Comparison of ENCODE assay signal across 14 mouse cellular contexts in the genomic region with DNA sequence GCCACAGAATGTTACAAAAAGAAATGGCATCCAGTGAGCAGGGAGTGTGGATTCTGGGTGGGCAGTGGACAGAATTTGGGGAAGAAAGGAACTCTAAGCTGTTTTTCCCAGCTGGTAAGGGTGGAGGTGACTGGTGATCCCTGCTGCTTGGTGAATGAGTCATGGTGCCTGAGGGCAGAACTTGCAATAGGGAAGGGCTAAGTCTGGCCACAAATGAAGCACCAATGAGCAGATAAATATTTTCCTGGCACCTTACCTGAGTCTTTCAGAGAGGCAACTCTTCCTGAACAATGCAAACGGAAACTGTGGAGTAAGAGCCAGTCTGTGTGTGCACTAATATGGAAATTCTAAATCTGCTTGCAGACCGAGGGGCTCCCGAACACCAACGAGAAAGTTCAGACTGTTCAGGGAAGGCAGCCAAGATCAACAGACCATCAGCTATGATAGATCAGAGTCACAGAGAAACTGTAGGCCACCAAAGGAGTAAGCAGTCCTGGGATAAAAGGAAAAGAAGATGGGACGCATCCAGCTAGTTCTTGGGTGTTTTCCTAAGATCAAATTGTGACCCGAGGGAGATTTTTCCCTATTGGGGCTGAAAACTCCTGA. TPM values are rescaled to one million over a fixed set of nuclear protein-coding genes. Genes with fewer than 3 reads are reported as not detected.
DNase-seq lines count a peak whose midpoint lies in the region; ATAC-seq and TF ChIP-seq lines count a peak whose summit lies in the region.
"Had no signal": no experiment of that assay in that cellular context is flagged by ENCODE, and none has a peak within 500 bp of the region (broad histone marks: within the 10 kb centered on the region; RNA-seq: fewer than 3 reads in every experiment).

No protein-coding gene starts in this region.

- peaks cover 18% of the 10 kb centered on the region for H3K36me3 ChIP-seq in heart, embryonic 12.5 days
- peaks cover 18% of the 10 kb centered on the region for H3K36me3 ChIP-seq in heart, embryonic 10.5 days
- H3K36me3 ChIP-seq in intestine, postnatal 0 days (ENCODE audit: control insufficient read depth, insufficient read depth), result peaks cover 19% of the 10 kb centered on the region
- H3K36me3 ChIP-seq in forebrain, embryonic 10.5 days (replicated peaks), result peaks cover 4% of the 10 kb centered on the region; the same call in 1 of the 2 replicates
- H3K36me3 ChIP-seq: liver, embryonic 15.5 days had no signal

- H3K4me2 ChIP-seq in heart, embryonic 12.5 days, result no peak overlapping the region
- H3K4me2 ChIP-seq in intestine, postnatal 0 days (replicated peaks; ENCODE audit: low read depth), result 0 out of 2 replicates have a peak overlapping the region, but pooled peaks have one; percentile 7
- H3K4me2 ChIP-seq: embryonic facial prominence, embryonic 12.5 days; liver, embryonic 15.5 days had no signal

- no peak overlapping the region for H3K4me3 ChIP-seq in heart, embryonic 12.5 days
- H3K4me3 ChIP-seq in heart, embryonic 10.5 days, result no peak overlapping the region
- no peak overlapping the region for H3K4me3 ChIP-seq in intestine, postnatal 0 days (ENCODE audit: low read depth, low read length)
- H3K4me3 ChIP-seq in forebrain, embryonic 10.5 days, result no peak overlapping the region
- H3K4me3 ChIP-seq: embryonic facial prominence, embryonic 12.5 days; liver, embryonic 15.5 days had no signal

- no peak overlapping the region for H3K9ac ChIP-seq in heart, embryonic 12.5 days
- H3K9ac ChIP-seq in intestine, postnatal 0 days (ENCODE audit: low read depth, low read length), result no peak overlapping the region
- H3K9ac ChIP-seq: embryonic facial prominence, embryonic 12.5 days; liver, embryonic 15.5 days had no signal

- WGBS in heart, embryonic 12.5 days, result 47% methylated on average over 6 of the region's 6 CpGs
- WGBS in heart, embryonic 10.5 days, result 72% methylated on average over 6 of the region's 6 CpGs
- WGBS in intestine, postnatal 0 days, result 35% methylated on average over 6 of the region's 6 CpGs
- WGBS in forebrain, embryonic 10.5 days, result 85% methylated on average over 6 of the region's 6 CpGs

- no peak for DNase-seq in heart, embryonic 10.5 days (ENCODE audit: low spot score)
- peak; percentile 82 for DNase-seq in NIH3T3 (ENCODE audit: low read depth)
- peak; percentile 61 for DNase-seq in lung, postnatal 10 days
- DNase-seq in MN1 (ENCODE audit: low spot score), result no peak
- no peak for DNase-seq in forebrain, embryonic 10.5 days (ENCODE audit: extremely low spot score, low spot score)
- no peak for DNase-seq in gastrocnemius, adult 8-10 months (ENCODE audit: low spot score in 2 of 2)
- DNase-seq: cerebellum, adult 11 months had no signal

- H3K9me3 ChIP-seq in heart, embryonic 12.5 days (replicated peaks), result no peaks in the 10 kb centered on the region
- H3K9me3 ChIP-seq in heart, embryonic 10.5 days, result no peaks in the 10 kb centered on the region
- no peaks in the 10 kb centered on the region for H3K9me3 ChIP-seq in intestine, postnatal 0 days (ENCODE audit: control insufficient read depth)
- H3K9me3 ChIP-seq in forebrain, embryonic 10.5 days, result no peaks in the 10 kb centered on the region
- H3K9me3 ChIP-seq: embryonic facial prominence, embryonic 12.5 days; liver, embryonic 15.5 days had no signal

- peak; percentile 15; the same call in 1 of the 2 replicates for ATAC-seq in heart, embryonic 12.5 days (ENCODE audit: insufficient number of reproducible peaks, low FRiP score)
- ATAC-seq in intestine, postnatal 0 days, result peak; percentile 88

- H3K27ac ChIP-seq in heart, embryonic 12.5 days (ENCODE audit: poor library complexity, severe bottlenecking), result no peak overlapping the region
- no peak overlapping the region for H3K27ac ChIP-seq in heart, embryonic 10.5 days
- peak overlapping the region; percentile 88 for H3K27ac ChIP-seq in intestine, postnatal 0 days (ENCODE audit: low read depth, low read length)
- no peak overlapping the region for H3K27ac ChIP-seq in forebrain, embryonic 10.5 days
- H3K27ac ChIP-seq: embryonic facial prominence, embryonic 12.5 days; liver, embryonic 15.5 days had no signal

- no peaks in the 10 kb centered on the region for H3K27me3 ChIP-seq in heart, embryonic 12.5 days (replicated peaks)
- no peaks in the 10 kb centered on the region for H3K27me3 ChIP-seq in heart, embryonic 10.5 days (ENCODE audit: insufficient read depth, poor library complexity, severe bottlenecking)
- H3K27me3 ChIP-seq in intestine, postnatal 0 days (replicated peaks; ENCODE audit: control insufficient read depth, insufficient read depth, low read length), result no peaks in the 10 kb centered on the region
- no peaks in the 10 kb centered on the region for H3K27me3 ChIP-seq in forebrain, embryonic 10.5 days (ENCODE audit: poor library complexity, severe bottlenecking)
- H3K27me3 ChIP-seq: embryonic facial prominence, embryonic 12.5 days; liver, embryonic 15.5 days had no signal

- H3K4me1 ChIP-seq in heart, embryonic 12.5 days (replicated peaks), result peaks cover 16% of the 10 kb centered on the region
- peaks cover 6% of the 10 kb centered on the region for H3K4me1 ChIP-seq in heart, embryonic 10.5 days
- H3K4me1 ChIP-seq in intestine, postnatal 0 days (replicated peaks; ENCODE audit: control insufficient read depth, insufficient read depth, low read length), result peaks cover 6% of the 10 kb centered on the region; the same call in 1 of the 2 replicates
- peaks cover 4% of the 10 kb centered on the region for H3K4me1 ChIP-seq in forebrain, embryonic 10.5 days
- H3K4me1 ChIP-seq: liver, embryonic 15.5 days had no signal

- TF ChIP-seq CTCF in intestine, postnatal 0 days (IDR thresholded peaks at IDR 0.05; ENCODE audit: low read depth), result no peak

RNA-seq across cellular contexts. Expression of a gene that starts 16.8 kb away (rescaled TPM):
- not detected in 2 replicates for polyA plus RNA-seq in heart, embryonic 12.5 days (2016; fragmentation: Nextera tagmentation; extraction: Ambion mirVana)
- not detected in 2 replicates for polyA plus RNA-seq in heart, embryonic 10.5 days (2016; fragmentation: Nextera tagmentation; extraction: Ambion mirVana)
- not detected in 2 replicates for polyA plus RNA-seq in intestine, postnatal 0 days (2015; fragmentation: Nextera tagmentation; extraction: Ambion mirVana)
- polyA plus RNA-seq in forebrain, embryonic 10.5 days (2016; fragmentation: Nextera tagmentation; extraction: Ambion mirVana), result not detected in 2 replicates
- total RNA-seq in gastrocnemius, adult 8-10 months (2022), result not detected
- total RNA-seq: gastrocnemius, adult 18-20 months; left cerebral cortex, adult 18-20 months had no signal
- polyA plus RNA-seq: embryonic facial prominence, embryonic 12.5 days; hindbrain, embryonic 11.5 days; liver, embryonic 15.5 days had no signal

RNA-seq across cellular contexts. Expression of a gene that starts 27.2 kb away (rescaled TPM):
- 8.6 and 8.9 TPM in 2 replicates for polyA plus RNA-seq in heart, embryonic 12.5 days (2016; fragmentation: Nextera tagmentation; extraction: Ambion mirVana)
- polyA plus RNA-seq in heart, embryonic 10.5 days (2016; fragmentation: Nextera tagmentation; extraction: Ambion mirVana), result 6.8 and 7.8 TPM in 2 replicates
- polyA plus RNA-seq in intestine, postnatal 0 days (2015; fragmentation: Nextera tagmentation; extraction: Ambion mirVana), result 20.4 and 23.2 TPM in 2 replicates
- 3.6 and 4.1 TPM in 2 replicates for polyA plus RNA-seq in forebrain, embryonic 10.5 days (2016; fragmentation: Nextera tagmentation; extraction: Ambion mirVana)
- total RNA-seq in gastrocnemius, adult 8-10 months (2022), result 1 to 10 TPM; 1.9 to 3.4 (median 2.7) TPM

Comparison
In these comparisons a context has a peak if more than half of its experiments do, and no peak if none do; other contexts are left out.
1. DNase-seq: peak in NIH3T3 (single experiment) and lung, postnatal 10 days (single experiment); none in heart, embryonic 10.5 days (single experiment), MN1 (single experiment), forebrain, embryonic 10.5 days (single experiment) and gastrocnemius, adult 8-10 months (0 of 2).